Mouse (Mus musculus) brain, adult 10 weeks (tissue): Measurements from ENCODE around the gene Pax8. TPM values are rescaled to one million over a fixed set of nuclear protein-coding genes. Genes with fewer than 3 reads are reported as not detected.

Experiments
- polyA plus RNA-seq: library from polyadenylated mRNA; stranded (reverse); fragments of 350-450 nt; fragmentation: Illumina TruSeq; extraction: RNeasy Lipid Tissue Mini Kit (QIAGEN cat#74804); gene quantifications from one replicate; pipeline ENCODE4 v1.2.3, GENCODE M21; 2015; ENCODE audit warnings: low read depth, low replicate concordance

The Pax8 gene
- 0.22 TPM for polyA plus RNA-seq

GRCm38 (mm10) chr2:24475420-24475819 is at the start of gene Pax8:
Gene Pax8 (minus strand): TSS chr2:24475599.

Other genes with a start within 250 kb of the Pax8 start
- 0.28 TPM for gene Il1f5, start 198.6 kb downstream of the Pax8 start, polyA plus RNA-seq
- gene Il1f10, start 184.4 kb downstream of the Pax8 start, polyA plus RNA-seq: not detected
- not detected for gene Il1rn, start 138.7 kb downstream of the Pax8 start, polyA plus RNA-seq
- 0.51 TPM for gene Psd4, start 108.0 kb downstream of the Pax8 start, polyA plus RNA-seq